Mouse (Mus musculus) urinary bladder, postnatal 14 days (tissue): ENCODE measurements at regions not wholly inside any gene's neighbourhood (a gene's known extent, or its start where the extent isn't known, plus 50 kb on each side); places are given as distances from the start of the nearest gene placed in this dataset.

Experiments used
- DNase-seq: peaks from one replicate; pipeline ENCODE4 v3.0.0; 2021; ENCODE audit warnings: low spot score

- no peak for DNase-seq
Measured at GRCm38 (mm10) chr15:45171605-45172004, 5037.4 kb downstream of the 9330182O14Rik start.

GRCm38 (mm10) chr15:45178341-45178740, 5044.2 kb downstream of the 9330182O14Rik start:
- no peak for DNase-seq

GRCm38 (mm10) chr15:45180173-45180572, 5046.0 kb downstream of the 9330182O14Rik start:
- peak; percentile 28 for DNase-seq
